Mouse (Mus musculus): ENCODE data around the gene Ostf1.

The Ostf1 gene

GRCm38 (mm10) chr19:18568828-18569430 is 62.7 kb downstream of the Ostf1 start:
- no peak for DNase-seq (ENCODE audit: low read depth, low spot score)

DNA sequence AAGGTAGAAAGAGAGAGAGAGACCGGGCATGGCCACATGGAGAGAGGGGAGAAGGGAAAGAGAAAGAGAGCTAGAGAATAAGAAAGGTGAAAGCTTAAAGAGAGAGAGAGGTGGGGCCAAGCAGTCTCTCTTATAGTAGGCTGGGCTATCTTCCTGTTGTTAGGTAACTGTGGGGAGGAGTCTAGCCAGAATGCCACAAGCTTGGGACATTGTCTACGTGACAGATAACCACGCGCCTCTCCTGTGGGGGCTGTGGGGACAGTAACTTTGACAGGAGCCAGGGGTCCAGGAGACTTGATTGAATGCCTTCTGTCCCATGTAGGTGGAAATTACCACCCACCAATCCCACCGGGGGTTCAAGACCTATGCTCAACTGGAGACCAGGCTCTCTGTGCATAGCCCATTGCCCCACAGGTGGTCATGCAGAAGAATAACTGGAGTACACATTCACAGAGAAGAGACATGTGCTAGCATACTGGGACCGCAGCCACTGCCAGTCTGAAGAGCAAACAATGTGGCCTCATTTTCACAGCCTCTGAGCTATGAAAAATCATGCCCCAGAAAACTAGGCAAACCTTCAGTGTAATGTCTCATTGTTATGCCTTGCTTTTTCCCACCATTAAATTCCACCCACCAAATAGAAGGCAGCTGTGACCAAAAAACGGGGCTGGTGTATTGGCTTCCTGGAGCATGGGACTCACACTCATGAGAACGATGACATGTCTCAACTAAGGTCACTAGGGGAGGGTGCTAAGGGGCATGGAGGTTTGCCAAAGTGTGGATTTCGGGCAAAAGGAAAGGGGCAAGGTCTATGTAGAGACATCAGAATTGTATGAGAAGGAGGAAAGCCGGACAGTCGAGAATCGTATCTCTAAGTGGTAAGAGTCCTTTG is 63.4 kb downstream of the Ostf1 start:
- no peak for DNase-seq (ENCODE audit: low read depth, low spot score)

GRCm38 (mm10) chr19:18567501-18567900 is 64.1 kb downstream of the Ostf1 start:
- no peak for DNase-seq (ENCODE audit: low read depth, low spot score)

DNA sequence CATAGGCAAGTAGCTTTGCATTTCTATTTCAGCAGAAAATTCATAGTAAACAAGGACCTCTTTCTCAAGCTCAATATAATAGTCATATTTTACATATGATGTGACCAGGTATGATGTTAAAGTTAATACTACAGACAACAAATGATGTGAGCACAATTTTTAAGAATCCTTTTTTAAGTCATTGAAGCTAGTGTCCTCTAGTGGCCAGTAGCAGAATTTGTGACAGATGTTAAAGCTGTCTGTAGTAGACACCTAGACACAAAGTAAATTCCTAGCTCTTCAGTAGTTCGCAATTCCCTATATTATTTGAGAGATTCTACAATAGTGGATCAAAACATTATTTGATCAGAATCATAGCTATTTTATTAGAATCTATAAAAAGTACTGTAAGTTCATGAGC is 73.9 kb downstream of the Ostf1 start:
- DNase-seq (ENCODE audit: low read depth, low spot score), result no peak

GRCm38 (mm10) chr19:18555645-18556044 is 76.0 kb downstream of the Ostf1 start:
- no peak for DNase-seq (ENCODE audit: low read depth, low spot score)

- DNase-seq (ENCODE audit: low read depth, low spot score), result peak; percentile 51
Measured at GRCm38 (mm10) chr19:18548668-18549067, 83.0 kb downstream of the Ostf1 start.

Data from R1 (cell line).